Mouse (Mus musculus) right cerebral cortex, postnatal 25 days (tissue): ENCODE measurements around the gene Ptpn3.
A peak's percentile ranks its signal among the peaks of the same experiment; 100 is the strongest.

ENCODE experiments used
- DNase-seq: peaks from one replicate; pipeline ENCODE4 v3.0.0; 2022

The Ptpn3 gene

DNA sequence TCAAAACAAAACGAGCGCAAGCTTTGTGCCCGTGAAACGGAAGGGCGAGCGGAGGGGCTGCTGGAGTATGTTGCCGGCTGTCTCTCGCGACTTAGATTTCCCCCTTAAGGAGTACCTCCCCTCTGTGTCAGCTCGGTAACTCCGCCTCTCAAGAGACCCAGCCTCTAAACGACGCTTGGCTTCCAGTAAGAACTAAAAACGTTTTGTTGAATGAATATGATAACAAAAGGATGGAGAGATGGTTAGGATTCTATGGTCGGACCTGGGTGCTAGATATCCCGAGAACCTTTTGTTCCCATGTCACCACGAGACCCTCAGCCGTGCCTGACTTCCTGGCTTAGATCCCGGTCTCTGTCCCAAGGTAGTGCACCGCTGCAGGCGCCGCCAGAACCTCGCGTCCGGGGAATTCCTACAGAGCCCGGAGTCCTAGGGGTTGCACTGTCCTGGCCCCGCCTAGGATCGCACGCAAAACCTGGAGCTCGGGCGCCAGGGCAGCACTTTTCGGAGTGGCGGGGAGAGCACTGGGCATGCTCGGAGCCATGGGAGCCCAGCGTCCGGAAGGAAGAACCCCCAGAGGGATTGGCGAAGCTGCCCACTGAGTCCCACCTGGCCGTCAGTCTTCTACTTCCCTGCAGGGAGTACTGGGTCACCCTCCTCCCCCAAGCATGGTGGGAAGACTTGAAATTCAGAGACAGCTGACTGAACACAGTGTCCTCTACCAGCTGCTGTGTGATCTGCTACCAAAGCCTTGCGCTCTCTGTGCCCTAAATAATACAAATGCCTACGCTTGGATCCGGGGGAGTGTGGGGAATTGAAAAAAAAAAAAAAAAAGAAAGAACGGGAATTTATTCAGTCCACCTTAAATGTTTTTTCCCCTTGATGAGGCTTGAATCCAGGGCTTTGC lies at the start of gene Ptpn3:
Gene Ptpn3, minus strand, starts transcription at position 428 of the 904 bp plus-strand sequence.
- peak; percentile 87 for DNase-seq

DNA sequence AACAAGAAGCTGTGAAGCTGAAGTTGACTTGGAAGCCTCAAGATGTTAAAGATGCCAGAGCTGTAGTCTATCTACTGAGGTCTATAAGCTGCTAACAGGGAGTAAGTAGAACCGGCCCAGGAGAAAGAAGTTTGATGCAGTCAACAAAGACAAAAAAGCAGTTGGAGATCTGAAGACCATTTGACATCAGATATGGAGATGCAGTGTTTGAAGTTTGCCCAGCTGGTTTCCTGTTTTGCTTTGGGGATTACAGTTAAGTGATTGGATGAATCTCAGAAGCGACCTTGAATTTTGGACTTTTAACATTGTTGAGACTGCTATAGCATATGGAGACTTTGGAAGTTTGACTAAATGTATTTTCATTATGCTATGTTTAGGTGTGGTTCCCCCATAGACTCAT lies 48.9 kb upstream of the Ptpn3 start:
- DNase-seq = no peak

DNA sequence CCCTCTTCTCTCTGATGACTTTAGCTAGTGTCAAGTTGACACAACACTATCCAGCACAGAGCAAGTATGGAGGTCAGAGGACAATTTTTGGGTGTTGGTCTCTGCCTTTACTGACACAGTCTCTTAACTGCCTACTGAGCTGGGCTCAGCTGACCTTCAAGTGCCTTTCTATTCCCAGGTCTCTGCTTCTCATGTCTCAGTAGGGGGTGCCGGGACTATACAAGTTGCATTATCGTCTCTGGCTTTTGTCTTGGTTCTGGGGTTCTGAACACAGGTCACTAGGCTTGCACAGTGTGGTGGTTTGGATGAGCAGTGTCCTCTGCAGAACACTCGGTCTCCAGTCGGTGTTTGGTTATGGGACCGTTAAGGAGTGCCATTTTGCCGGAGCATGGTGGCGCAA lies 42.4 kb upstream of the Ptpn3 start:
- no peak for DNase-seq

DNA sequence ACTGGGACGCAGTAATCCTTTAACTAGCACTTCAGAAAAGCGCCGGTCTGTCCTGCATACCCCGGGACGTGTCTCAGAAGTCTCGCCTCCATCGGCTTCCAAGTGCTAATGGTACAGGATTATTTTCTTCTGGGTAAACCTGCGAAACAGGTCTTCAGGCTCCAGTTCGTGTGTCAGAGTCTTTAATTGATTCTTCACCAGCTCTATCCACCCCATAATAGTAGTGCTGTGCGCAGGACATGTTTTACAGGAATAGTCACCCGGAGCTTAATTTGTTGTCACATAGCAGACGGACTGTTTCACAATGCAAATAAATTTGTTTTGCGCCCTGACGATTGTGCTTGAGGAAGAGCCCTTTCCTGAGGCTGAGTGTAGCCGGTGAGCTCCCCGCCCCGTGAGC lies 37.3 kb upstream of the Ptpn3 start:
- no peak for DNase-seq

DNA sequence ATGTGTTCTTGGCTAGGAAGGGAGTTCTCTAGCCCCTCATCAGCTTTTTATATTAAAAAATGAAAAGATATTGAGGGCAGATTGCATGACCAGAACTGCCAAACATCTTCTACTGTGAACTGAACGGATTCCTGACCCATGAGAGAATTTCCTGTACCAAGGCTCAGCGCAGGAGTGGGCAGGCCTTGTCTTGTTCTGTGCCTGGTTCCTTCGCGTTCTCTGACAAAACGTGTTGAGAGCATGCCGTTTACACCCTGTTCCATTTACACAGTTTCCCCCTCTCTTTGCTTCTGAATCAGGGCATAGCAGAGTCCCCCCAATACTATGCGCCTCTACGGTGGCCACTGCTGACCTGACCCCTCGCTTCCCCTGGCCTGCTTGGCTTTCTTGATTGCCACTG lies 36.4 kb upstream of the Ptpn3 start:
- no peak for DNase-seq

DNA sequence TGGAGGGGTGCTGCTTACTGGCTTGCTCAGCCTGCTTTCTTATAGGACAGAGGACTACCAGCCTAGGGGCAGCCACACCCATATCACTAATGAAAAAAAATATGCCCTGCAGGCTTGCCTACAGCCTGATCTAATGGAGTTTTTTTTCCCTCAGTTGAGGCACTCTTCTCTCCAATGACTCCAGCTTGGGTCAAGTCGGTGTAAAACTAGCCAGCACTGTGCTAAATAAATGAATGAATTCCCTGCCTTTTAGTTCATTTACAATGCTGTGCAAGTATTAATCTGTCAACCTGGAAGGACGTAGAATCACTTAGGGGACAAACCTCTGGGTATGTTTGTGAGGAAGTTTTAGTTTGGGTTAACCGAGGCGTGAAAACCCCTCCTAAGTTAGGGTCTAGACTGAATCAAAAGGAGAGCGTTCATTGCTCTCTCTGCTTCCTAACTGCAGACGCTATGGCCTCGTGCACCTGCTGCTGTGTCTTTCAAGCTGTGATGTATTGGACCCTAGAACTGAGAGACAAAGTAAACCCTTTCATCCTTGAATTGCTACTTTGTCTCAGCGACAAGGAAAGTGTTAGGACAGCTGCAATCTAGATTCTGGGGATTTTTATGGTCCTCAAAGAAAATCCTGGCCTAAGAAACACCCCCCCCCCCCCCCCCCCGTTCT lies 33.5 kb upstream of the Ptpn3 start:
- DNase-seq = no peak

DNA sequence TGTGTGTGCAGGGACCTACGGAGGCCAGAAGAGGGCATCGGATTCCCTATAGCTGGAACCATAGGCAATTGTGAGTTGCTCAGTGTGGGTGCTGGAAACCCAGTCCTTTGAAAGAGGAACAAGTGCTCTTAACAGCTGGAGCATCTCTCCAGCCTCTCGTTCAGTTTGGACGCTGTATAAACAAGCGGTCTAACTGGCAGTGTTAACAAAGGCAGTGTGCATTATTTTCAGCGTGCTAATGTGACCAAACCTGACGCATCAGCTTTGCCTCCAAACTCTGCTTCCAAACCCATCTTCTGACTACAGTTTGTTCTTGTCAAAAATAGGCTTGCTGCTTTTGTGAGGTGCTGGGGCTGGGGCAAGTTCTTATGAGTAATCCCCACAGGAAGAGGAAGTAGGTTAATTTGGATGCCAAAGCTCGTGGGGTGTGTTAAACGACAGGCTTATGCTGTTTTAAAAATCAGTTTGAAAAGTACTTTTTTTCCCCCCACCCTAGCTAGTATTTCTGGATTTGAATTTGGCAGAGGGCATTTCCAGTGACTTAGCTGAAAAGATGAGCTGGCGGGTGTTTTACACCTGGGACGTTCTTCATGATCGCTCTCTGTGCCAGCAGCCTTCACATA lies 32.4 kb upstream of the Ptpn3 start:
- DNase-seq = no peak

DNA sequence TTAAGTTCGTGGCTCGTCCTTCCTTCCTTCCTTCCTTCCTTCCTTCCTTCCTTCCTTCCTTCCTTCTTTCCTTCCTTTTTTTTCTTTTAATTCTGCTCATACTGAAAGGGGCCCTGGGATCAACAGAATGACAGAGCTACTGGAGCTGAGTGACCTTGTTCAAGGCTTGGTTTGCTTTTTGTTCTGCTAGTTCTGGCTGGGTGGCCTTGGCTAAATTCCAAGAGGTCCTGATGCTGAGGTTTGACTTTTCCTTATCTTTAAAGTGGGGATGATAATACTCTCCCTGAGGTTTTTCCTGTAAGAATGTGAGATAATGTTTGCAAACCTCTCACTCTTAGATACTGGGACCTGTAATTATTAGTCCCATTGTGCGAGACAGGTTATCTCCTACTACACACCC lies 30.9 kb upstream of the Ptpn3 start:
- no peak for DNase-seq

DNA sequence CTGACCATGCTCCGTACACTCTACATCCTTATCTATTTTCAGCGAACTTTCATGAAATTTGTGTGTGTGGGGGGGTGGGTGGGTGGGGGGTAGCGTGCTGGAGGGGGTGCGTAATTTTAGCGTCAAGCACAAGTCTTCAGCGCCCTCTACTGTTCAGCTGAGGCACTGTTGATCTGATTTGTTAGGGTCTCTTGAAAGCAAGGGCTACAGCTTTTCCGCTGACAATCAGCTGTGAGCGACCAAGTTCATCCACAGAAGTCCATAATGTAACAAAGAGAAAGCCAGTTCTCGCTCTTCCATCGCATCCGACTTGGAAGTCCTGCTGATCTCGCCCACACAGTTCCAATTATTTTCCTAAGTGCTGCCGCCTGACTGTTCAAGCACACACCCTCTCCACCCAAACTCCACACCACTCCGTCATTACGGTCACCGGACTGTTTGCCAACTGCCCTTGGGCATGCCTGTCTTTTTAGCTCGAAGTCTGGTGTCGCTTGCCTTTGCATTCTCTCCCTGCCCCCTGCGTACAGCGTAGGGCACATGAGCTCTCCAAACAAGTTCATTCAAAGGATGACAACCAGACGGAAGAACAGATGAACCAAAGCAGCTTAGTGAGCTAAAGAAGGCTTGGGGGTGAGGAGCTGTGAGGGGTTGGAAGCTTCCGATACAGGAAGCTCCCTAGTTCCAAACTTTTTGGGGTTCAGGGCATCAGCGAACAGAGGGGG lies 19.1 kb upstream of the Ptpn3 start:
- DNase-seq = no peak

DNA sequence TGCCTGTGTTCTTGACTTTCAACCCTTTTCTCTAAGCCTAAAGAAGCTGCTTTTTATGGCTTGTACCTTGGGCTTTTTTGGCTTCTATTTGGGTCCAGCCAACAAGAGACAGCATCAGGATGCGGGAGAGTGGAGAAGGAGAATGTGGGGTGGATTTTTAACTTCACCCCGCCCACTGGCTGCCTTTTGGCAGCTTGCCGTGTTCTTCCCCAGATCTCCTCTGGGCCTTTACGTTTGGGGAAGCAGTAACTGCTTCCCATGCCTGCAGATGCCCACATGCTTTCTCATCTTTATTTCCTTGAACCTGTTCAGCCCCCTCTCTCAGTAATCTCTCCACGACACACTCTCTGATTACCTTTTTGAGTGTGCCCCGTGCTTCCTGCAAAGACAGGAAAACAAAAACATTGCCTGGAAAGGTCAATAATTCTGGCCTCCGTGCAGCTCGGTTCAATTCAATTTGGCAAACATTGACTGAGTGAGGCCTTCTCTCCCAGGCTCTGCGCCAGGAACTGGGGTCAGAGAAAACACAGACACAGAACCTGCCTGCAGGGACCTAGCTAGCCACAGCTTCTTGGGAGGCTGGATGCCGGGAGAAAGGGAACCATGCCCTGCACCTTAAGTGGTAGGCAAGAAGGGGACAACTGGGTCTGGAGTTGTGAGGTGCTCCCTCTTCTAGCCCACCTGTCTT lies 17.0 kb upstream of the Ptpn3 start:
- peak; percentile 76 for DNase-seq

DNA sequence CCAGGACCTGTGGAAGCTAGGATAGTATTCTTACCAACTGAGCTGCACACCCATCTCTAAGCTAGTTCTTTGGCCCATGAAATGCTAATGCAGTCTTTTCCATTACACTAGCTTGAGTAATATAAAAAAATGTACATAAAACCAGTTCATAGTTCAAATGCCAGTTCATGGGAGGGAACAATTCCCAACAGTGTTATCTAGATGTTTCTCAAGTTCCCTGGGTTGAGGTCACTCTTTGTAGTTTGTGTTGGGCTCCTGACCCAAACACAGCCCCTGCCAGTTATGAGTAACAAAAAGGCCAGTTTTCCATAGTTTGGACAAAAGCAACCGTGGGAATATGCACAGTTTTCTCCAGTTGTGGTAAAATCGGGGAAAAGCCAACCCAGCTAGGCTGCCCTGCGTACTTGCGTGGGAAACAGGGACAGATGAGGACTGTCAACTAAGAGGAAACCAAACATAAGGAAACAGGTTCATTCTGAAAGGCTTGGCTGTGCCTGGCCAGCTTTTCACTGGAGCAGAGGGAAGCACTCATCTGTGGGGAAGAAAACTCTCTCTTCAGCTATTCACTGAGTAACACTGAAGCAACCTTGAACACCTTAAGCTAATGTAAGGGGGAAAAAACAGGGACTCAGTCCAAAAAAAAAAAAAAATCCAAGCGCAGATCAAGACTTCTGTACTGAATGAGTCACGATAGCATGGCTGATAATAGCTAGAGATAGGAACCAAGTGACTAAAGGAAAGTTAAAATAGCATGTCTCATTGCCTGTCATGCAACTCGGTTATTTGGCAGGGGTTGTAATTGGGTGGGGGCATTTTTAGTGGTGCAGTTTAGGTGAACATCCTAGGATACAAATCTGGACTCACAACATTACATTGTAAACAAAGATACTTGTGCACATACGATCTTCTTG lies 10.9 kb upstream of the Ptpn3 start:
- no peak for DNase-seq

DNA sequence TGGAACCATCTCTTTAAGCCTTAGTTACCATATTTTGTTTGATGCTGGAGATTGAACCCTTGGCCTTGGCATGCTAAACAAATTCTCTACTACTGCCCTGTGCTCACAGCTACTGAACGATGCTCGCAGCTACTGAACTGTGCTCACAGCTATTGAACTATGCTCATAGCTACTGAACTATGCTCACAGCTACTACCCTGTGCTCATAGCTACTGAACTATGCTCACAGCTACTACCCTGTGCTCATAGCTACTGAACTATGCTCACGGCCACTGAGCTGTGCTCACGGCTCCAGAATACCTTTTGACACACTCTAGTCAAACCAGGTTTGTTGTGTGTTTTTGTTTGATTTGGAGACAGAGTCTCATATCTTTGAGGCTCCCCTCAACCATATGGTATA lies 10.1 kb upstream of the Ptpn3 start:
- no peak for DNase-seq

DNA sequence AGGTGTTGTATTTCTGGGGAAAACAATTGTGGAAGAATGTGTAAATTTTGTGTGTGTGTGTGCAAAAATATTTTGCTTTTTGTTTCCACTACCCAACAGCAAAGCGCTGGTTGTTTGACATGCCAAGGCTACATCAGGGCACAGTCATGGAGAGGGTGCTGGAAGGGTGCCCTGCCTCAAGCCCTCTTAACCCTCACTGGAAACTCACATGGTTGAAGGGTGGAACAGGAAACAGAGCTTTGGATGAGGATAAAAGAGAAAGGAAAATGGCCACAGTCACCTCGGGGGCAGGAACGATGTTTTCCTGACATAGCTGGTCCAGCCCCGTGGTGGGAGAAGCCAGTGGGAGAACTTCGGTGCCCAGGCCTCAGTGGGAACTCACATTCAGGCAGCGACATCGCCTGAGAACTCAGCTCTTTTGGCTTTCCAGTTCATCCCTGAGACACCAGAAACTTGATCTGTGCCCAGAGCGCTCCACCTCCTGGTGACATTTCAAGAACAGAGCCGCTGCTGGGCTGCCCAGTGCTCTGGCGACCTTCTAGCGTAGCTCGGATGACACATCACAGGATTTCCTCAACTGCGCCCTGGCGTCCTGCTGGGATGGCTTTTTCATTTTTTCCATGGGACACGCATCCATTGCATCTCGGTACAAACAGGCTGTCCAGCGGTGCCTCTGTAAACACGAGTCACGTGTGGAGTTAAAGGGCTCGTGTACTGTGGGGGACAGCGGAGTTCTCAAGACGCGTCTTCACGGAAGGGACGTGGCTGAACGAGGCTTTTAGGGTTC lies 6.8 kb upstream of the Ptpn3 start:
- no peak for DNase-seq

DNA sequence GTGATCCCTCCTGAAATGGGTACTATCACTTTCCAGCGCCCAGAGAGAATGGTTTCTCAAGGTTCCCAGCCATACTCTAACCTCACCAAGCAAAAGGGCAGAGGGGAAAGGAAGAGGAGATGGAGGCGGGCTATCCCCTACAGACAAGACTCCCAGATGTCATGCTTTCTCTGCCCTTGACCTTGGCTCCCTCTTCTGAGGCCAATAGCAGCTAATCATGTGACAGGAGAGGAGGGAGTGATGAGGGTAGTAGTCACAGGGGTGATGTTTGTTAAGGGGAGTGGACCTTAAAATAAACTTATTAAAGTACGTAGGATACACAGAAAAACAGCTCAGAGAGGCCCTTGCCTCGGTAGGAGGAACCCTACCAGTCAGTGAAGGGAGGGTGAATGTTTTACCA lies 6.1 kb upstream of the Ptpn3 start:
- DNase-seq = no peak

DNA sequence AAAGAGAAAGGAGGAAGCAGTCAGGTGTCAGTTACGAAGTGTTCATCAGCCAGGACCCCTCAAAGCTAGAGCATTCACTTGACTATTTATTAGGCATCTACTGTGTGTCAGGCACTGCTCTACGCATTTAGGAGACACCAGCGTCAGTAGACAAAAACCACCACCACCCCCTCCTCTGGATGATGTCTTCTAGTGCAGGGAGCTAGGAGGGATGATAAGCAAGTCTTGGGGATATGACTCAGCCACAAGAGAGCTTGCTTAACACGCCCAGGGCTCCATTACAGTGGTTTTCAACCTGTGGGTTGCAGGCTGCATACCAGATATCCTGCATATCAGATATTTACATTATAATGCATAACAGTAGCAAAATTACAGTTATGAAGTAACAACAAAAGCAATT lies 4.6 kb upstream of the Ptpn3 start:
- no peak for DNase-seq

DNA sequence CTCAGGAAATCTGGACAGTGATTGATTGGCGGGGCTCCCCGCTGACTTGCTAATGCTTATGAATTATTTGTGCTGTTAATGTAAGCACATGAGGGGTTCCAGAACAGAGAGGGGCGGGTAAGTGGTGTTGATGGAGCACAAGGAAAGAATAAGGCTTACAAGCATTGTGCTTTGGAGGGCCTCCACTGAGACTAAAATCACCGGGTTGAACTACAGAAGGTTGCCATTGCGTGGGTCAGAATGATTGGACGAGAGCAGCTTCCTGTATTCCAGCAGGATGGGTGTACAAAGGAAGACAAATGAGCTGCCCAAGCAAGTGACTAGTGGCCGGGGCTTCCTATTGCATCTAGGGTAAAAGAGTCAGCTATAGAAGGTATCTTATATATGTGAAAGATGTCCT lies 4.0 kb upstream of the Ptpn3 start:
- no peak for DNase-seq

DNA sequence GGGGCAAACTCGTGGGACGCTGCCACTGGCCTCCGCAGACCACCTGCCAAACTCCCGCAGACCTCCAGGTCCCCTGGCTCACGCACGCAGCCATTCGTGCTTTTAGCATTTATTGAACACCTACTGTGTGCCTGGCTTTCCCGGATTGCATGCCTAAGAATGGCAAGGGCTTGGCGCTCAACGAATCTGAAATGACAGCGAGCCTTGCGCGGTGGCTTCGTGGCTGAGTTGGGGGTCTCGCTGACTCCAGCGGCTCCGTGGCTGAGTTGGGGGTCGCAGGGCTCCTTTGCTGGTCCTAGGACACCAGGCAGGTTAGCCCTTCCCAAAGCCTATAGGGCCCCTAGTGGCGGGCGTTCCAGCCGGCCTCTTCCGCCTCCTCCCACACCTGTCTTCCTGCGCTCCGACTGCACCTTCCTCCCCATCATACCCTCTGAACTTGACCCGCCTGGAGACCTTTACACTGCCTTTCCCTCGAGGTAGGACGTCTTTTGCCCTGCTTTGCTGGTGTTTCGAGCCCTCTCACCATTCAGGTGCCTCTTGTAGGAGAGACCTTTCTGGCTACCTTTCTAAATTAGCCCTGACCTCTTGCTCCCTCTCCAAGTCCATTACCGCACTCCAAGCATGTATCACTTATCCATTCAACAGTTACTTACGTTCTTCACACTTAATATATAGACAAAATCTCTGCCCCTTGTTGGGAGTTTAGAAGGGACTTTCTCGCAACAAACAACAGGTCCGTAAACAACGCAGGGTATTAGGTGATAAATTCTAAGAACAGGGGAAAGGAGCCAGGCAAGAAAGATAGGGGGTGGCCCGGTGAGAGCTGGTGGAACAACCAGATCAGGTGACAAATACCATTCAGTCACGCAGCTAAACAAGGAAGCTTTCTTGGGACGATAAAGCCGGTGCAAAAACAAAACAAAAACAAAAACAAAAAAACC lies 898 bp downstream of the Ptpn3 start:
- DNase-seq = no peak

DNA sequence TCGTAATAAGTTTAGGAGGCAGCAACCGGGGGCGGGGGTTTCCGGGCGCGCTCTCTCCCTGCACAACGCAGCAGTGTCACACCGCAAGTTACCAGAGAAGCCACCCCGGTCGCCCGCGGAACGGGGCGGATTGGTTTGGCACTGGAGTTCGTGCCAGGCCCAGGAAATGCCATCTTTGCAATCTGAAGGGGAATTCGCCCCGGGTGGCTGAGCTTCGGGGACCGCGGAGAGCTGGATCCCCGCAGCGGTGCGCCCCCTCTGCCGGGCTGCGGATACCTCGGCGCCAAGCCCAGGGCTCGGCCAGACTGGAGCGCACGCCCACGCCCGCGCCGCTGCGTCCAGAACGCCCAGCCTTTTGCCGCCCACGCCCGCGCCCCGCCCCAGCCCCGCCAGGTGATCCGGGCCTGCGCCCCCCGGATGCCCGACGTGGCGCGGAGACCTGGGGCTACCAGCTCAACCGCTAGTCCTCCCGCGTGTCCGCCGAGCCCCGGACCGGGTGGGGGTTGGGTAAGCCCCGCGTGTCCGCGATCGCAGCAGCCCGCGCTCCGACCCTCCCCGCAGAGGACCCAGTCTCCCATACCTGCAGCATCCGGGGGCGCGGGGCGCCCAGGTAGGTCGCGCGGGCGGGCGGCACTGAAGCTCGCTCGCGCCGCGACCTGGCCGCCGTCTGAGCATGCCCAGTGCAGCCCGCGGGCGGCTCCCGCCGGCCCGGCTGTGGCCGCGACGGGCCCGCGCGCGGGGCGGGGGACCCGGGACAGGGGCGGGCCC lies 1.8 kb downstream of the Ptpn3 start:
- DNase-seq = peak; percentile 70

DNA sequence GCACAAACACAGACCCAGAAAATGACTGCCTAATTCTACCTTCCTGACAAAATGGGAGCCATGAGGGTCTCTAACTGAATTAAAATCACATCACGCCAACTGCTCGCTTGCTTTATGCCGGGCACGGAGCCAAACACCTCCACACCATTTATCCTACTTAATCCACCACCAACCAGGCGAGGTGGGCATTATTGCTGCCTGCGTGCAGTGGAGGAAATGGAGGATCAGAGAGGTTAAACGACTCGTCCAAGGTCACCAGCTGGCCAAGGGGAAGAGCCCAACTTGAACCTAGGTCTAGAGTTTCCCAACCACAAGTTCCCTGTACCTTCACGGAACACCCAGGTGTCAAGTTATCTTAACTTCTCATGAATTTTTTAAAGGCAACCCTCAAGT lies 2.3 kb downstream of the Ptpn3 start:
- DNase-seq = peak; percentile 20
